Mouse (Mus musculus): ENCODE results near the gene Khk. TPM values are rescaled to one million over a fixed set of nuclear protein-coding genes. Genes with fewer than 3 reads are reported as not detected.

The Khk gene
- polyA plus RNA-seq, 1 experiment from 2014 or later, result 5.5 TPM

- peak overlapping the region; percentile 68 for H3K4me3 ChIP-seq
- H3K36me3 ChIP-seq, result peaks cover 35% of the 10 kb centered on the region
- H3K9me3 ChIP-seq, result no peaks in the 10 kb centered on the region
- peaks cover 25% of the 10 kb centered on the region for H3K4me1 ChIP-seq
- WGBS, result under 1% methylated on average over 39 of the region's 42 CpGs
- H3K27me3 ChIP-seq, result no peaks in the 10 kb centered on the region
- peak; percentile 14 for ATAC-seq (replicated peaks)
- H3K9ac ChIP-seq (replicated peaks), result peak overlapping the region; percentile 81
- peak overlapping the region; percentile 63 for H3K4me2 ChIP-seq (replicated peaks)
- peak overlapping the region; percentile 99 for H3K27ac ChIP-seq (replicated peaks)
Measured at GRCm38 (mm10) chr5:30889088-30889754, 32.0 kb upstream of the Khk start.

GRCm38 (mm10) chr5:30890375-30890774 is 30.9 kb upstream of the Khk start:
- Histone ChIP-seq H3K4me1 (peaks cover 25% of the 10 kb centered on the region), H3K27ac (replicated peaks) (peak overlapping the region; percentile 99), H3K4me3 (peak overlapping the region; percentile 68), H3K36me3 (peaks cover 46% of the 10 kb centered on the region), H3K4me2 (replicated peaks) (peak overlapping the region; percentile 63), H3K27me3 (no peaks in the 10 kb centered on the region), H3K9ac (replicated peaks) (peak overlapping the region; percentile 81; the same call in 1 of the 2 replicates), H3K9me3 (no peaks in the 10 kb centered on the region)
- ATAC-seq (replicated peaks), result no peak
- WGBS, result 82% methylated on average over 7 of the region's 7 CpGs

GRCm38 (mm10) chr5:30901860-30902259 is 19.4 kb upstream of the Khk start:
- 94% methylated on average over 5 of the region's 5 CpGs for WGBS
- no peak overlapping the region for H3K4me2 ChIP-seq (replicated peaks)
- H3K27ac ChIP-seq (replicated peaks), result no peak overlapping the region
- no peak overlapping the region for H3K4me3 ChIP-seq
- H3K9me3 ChIP-seq, result no peaks in the 10 kb centered on the region
- H3K4me1 ChIP-seq, result peaks cover 15% of the 10 kb centered on the region
- peaks cover 70% of the 10 kb centered on the region for H3K36me3 ChIP-seq
- H3K27me3 ChIP-seq, result no peaks in the 10 kb centered on the region
- ATAC-seq (replicated peaks), result no peak
- H3K9ac ChIP-seq (replicated peaks), result no peak overlapping the region

GRCm38 (mm10) chr5:30907413-30908059 is 13.7 kb upstream of the Khk start, which contains the start of gene Ost4:
Gene Ost4, minus strand, starts transcription at chr5:30907788.
- peak; percentile 96 for ATAC-seq (replicated peaks)
- Histone ChIP-seq H3K27ac (replicated peaks) (peak within 1 kb of the TSS; percentile 76), H3K9ac (replicated peaks) (peak within 1 kb of the TSS; percentile 62), H3K4me1 (peaks cover 30% of the 10 kb centered on the region), H3K36me3 (peaks cover 27% of the 10 kb centered on the region), H3K27me3 (no peaks in the 10 kb centered on the region), H3K4me3 (peak within 1 kb of the TSS; percentile 62), H3K9me3 (no peaks in the 10 kb centered on the region), H3K4me2 (replicated peaks) (peak within 1 kb of the TSS; percentile 95)
- WGBS, result under 1% methylated on average over 58 of the region's 58 CpGs

- Histone ChIP-seq H3K9ac (replicated peaks) (peak overlapping the region; percentile 62; the same call in 1 of the 2 replicates), H3K4me3 (peak overlapping the region; percentile 62), H3K9me3 (no peaks in the 10 kb centered on the region), H3K27ac (replicated peaks) (peak overlapping the region; percentile 72; the same call in 1 of the 2 replicates), H3K27me3 (no peaks in the 10 kb centered on the region), H3K36me3 (peaks cover 19% of the 10 kb centered on the region), H3K4me2 (replicated peaks) (peak overlapping the region; percentile 95), H3K4me1 (peaks cover 40% of the 10 kb centered on the region)
- ATAC-seq (replicated peaks), result peak; percentile 3; the same call in 1 of the 2 replicates
- WGBS, result 58% methylated on average over 13 of the region's 13 CpGs
Measured at GRCm38 (mm10) chr5:30908426-30909299, 12.6 kb upstream of the Khk start.

DNA sequence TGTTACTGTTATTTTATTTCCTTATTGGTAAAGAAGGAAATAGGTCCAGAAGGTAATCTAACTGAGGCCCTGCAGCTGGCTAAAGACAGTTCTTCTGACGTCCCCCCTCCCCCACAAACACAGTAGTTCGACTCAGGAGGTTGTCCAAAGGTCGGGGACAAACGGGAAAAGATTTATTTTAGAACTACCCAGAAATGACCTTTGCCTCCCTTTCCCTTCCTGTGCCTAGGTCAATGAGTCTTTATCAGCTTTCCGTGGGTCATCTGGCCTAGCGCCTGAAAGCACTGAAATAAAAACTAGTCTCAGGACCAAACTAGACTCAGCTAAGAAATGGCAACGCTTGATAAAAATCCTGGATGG is 12.0 kb upstream of the Khk start:
- WGBS, result 69% methylated on average over 7 of the region's 7 CpGs
- ATAC-seq (replicated peaks), result no peak
- no peak overlapping the region for H3K27ac ChIP-seq (replicated peaks)

DNA sequence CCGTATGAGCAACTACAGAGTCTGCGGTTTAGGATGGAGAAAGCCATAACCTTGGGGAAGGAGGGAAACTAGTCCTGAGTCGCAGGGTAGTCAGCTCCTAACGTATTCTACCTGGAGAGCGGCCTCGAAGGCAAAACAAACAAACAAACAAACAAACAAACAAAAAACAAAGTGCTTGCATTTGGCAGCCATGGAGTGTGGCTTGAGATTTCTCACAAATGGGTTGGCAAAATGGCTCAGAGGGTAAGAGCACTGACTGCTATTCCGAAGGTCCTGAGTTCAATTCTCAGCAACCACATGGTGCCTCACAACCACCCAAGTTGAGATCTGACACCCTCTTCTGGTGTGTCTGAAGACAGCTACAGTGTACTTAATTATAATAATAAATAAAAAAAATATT is 11.4 kb upstream of the Khk start:
- H3K27me3 ChIP-seq, result no peaks in the 10 kb centered on the region
- H3K4me2 ChIP-seq (replicated peaks), result no peak overlapping the region
- no peak overlapping the region for H3K27ac ChIP-seq (replicated peaks)
- peaks cover 7% of the 10 kb centered on the region; the same call in 1 of the 2 replicates for H3K36me3 ChIP-seq
- ATAC-seq (replicated peaks), result no peak
- H3K4me1 ChIP-seq, result peaks cover 43% of the 10 kb centered on the region
- H3K9me3 ChIP-seq, result no peaks in the 10 kb centered on the region
- 90% methylated on average over 7 of the region's 7 CpGs for WGBS
- H3K4me3 ChIP-seq, result no peak overlapping the region
- no peak overlapping the region for H3K9ac ChIP-seq (replicated peaks)

More for the DNA sequence above, 12.0 kb upstream of the Khk start:
- no peaks in the 10 kb centered on the region for H3K27me3 ChIP-seq
- H3K36me3 ChIP-seq, result peaks cover 13% of the 10 kb centered on the region; the same call in 1 of the 2 replicates
- H3K4me3 ChIP-seq, result no peak overlapping the region
- no peaks in the 10 kb centered on the region for H3K9me3 ChIP-seq
- H3K9ac ChIP-seq (replicated peaks), result no peak overlapping the region
- no peak overlapping the region for H3K4me2 ChIP-seq (replicated peaks)
- H3K4me1 ChIP-seq, result peaks cover 43% of the 10 kb centered on the region

- H3K4me1 ChIP-seq, result peaks cover 42% of the 10 kb centered on the region
- H3K4me3 ChIP-seq, result no peak overlapping the region
- peaks cover under 1% of the 10 kb centered on the region; the same call in 1 of the 2 replicates for H3K36me3 ChIP-seq
- no peak overlapping the region for H3K9ac ChIP-seq (replicated peaks)
- H3K4me2 ChIP-seq (replicated peaks), result no peak overlapping the region
- H3K9me3 ChIP-seq, result no peaks in the 10 kb centered on the region
- H3K27me3 ChIP-seq, result no peaks in the 10 kb centered on the region
- ATAC-seq (replicated peaks), result no peak
- no peak overlapping the region for H3K27ac ChIP-seq (replicated peaks)
Measured at GRCm38 (mm10) chr5:30910481-30910880, 10.8 kb upstream of the Khk start.

- H3K27me3 ChIP-seq, result no peaks in the 10 kb centered on the region
- no peak for ATAC-seq (replicated peaks)
- 34% methylated on average over 5 of the region's 5 CpGs for WGBS
- H3K4me3 ChIP-seq, result no peak overlapping the region
- H3K9ac ChIP-seq (replicated peaks), result no peak overlapping the region
- H3K27ac ChIP-seq (replicated peaks), result peak overlapping the region; percentile 69
- no peaks in the 10 kb centered on the region for H3K36me3 ChIP-seq
- H3K4me2 ChIP-seq (replicated peaks), result no peak overlapping the region
- peaks cover 35% of the 10 kb centered on the region for H3K4me1 ChIP-seq
- no peaks in the 10 kb centered on the region for H3K9me3 ChIP-seq
Measured at GRCm38 (mm10) chr5:30912156-30912555, 9.1 kb upstream of the Khk start.

GRCm38 (mm10) chr5:30913060-30913841 is 8.0 kb upstream of the Khk start, which contains the start of gene Emilin1:
Gene Emilin1, plus strand, starts transcription at chr5:30913402.
- no peaks in the 10 kb centered on the region for H3K9me3 ChIP-seq
- WGBS, result 37% methylated on average over 13 of the region's 13 CpGs
- H3K4me3 ChIP-seq, result peak within 1 kb of the TSS; percentile 4; the same call in 1 of the 2 replicates
- H3K4me2 ChIP-seq (replicated peaks), result no peak within 1 kb of the TSS
- H3K9ac ChIP-seq (replicated peaks), result 0 out of 2 replicates have a peak within 1 kb of the TSS, but pooled peaks have one; percentile 27
- ATAC-seq (replicated peaks), result no peak
- H3K4me1 ChIP-seq, result peaks cover 31% of the 10 kb centered on the region
- H3K27me3 ChIP-seq, result no peaks in the 10 kb centered on the region
- H3K27ac ChIP-seq (replicated peaks), result peak within 1 kb of the TSS; percentile 69
- no peaks in the 10 kb centered on the region for H3K36me3 ChIP-seq

- H3K27me3 ChIP-seq, result no peaks in the 10 kb centered on the region
- H3K4me1 ChIP-seq, result peaks cover 28% of the 10 kb centered on the region
- no peaks in the 10 kb centered on the region for H3K9me3 ChIP-seq
- no peaks in the 10 kb centered on the region for H3K36me3 ChIP-seq
- H3K4me2 ChIP-seq (replicated peaks), result no peak overlapping the region
- 89% methylated on average over 7 of the region's 7 CpGs for WGBS
- peak overlapping the region; percentile 4; the same call in 1 of the 2 replicates for H3K4me3 ChIP-seq
- H3K27ac ChIP-seq (replicated peaks), result peak overlapping the region; percentile 69
- no peak for ATAC-seq (replicated peaks)
- 0 out of 2 replicates have a peak overlapping the region, but pooled peaks have one; percentile 27 for H3K9ac ChIP-seq (replicated peaks)
Measured at GRCm38 (mm10) chr5:30914101-30914635, 7.1 kb upstream of the Khk start.
